Mouse (Mus musculus): ENCODE results near the gene Cxcl5.

- TF ChIP-seq CTCF (IDR thresholded peaks at IDR 0.05; ENCODE audit: insufficient read depth, low read length) = no peak
- no peak for TF ChIP-seq POLR2A (IDR thresholded peaks at IDR 0.05; ENCODE audit: borderline replicate concordance, extremely low read depth, low read depth, low read length)
Measured at GRCm38 (mm10) chr5:90783697-90784096, 24.5 kb downstream of the Cxcl5 start.

All from lung, adult 2 months (tissue).